Mouse (Mus musculus): ENCODE data around the gene Gm3486. TPM values are rescaled to one million over a fixed set of nuclear protein-coding genes. Genes with fewer than 3 reads are reported as not detected.

The Gm3486 gene
- not detected for polyA plus RNA-seq (2017; shearing (Covaris generic))

DNA sequence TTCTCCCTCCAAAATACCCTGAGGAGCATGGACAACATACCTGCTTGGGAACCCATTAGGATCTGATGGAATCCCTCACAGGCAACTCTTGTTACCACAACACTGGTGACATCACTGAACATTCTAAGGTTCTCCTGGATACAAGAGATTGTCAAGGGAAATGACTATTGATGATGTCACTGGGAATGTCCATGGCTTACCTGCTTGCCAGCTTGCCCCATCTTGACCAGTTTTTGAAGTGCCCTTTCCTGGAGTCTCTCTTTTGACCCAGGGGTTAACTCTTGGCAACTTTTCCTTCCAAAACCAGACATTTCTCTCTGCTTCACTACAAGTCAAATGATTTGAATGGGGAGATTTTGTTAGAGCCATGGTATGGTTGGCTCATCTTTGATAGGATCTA lies at the start of gene Gm3486:
Gm3486 (minus strand) TSS at position 101 of the 400 bp plus-strand sequence.

DNA sequence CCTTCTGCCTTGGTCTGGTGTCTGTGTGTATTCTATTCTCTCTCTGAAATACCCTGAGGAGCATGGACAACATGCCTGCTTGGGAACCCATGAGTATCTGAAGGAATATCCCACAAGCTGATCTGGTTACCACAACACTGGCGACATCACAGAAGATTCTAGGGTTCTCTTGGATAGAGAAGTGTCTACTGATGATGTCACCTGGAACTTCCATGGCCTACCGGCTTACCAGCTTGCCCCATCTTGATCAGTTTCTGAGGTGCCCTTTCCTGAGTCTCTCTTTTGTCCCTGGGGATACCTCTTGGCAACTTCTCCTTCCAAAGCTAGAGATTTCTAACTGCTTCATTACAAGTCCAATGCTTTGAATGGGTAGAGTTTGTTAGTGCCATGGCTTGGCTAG lies 35.9 kb downstream of the Gm3486 start, which contains the start of gene Gm7954:
Gm7954 (minus strand) TSS at position 101 of the 400 bp plus-strand sequence.

Other genes starting within 250 kb of the Gm3486 start
- not detected for gene Gm2832, start 210.7 kb downstream of the Gm3486 start, polyA plus RNA-seq (2017; shearing (Covaris generic))
- under 1 TPM in 1 of 2 experiments, not detected in 1; 0.88 TPM for gene Gm5798, start 140.9 kb downstream of the Gm3486 start, polyA plus RNA-seq (2017; shearing (Covaris generic))
- not detected for gene Gm7945, start 103.1 kb downstream of the Gm3486 start, polyA plus RNA-seq (2017; shearing (Covaris generic))
- gene Gm6482, start 81.2 kb downstream of the Gm3486 start, polyA plus RNA-seq (2017; shearing (Covaris generic)): not detected
- gene Gm7954, start 36.0 kb downstream of the Gm3486 start, polyA plus RNA-seq (2017; shearing (Covaris generic)): not detected
- not detected for gene Gm7970, start 66.1 kb upstream of the Gm3486 start, polyA plus RNA-seq (2017; shearing (Covaris generic))
- gene 1700049E17Rik2, start 83.7 kb upstream of the Gm3486 start, polyA plus RNA-seq (2017; shearing (Covaris generic)): under 1 TPM; 0.29 to 0.44 TPM
- under 1 TPM in 1 of 2 experiments, not detected in 1; 0.43 TPM for gene Gm3072, start 135.1 kb upstream of the Gm3486 start, polyA plus RNA-seq (2017; shearing (Covaris generic))
- not detected for gene Gm3676, start 157.0 kb upstream of the Gm3486 start, polyA plus RNA-seq (2017; shearing (Covaris generic))
- gene Gm8068, start 212.4 kb upstream of the Gm3486 start, polyA plus RNA-seq (2017; shearing (Covaris generic)): under 1 TPM in 1 of 2 experiments, not detected in 1; 0.29 TPM